Mouse (Mus musculus) frontal cortex, postnatal 14 days (tissue): ENCODE results near the gene Olfr120.
"Not testable (repeated sequence)": the region's sequence is repeated elsewhere in the genome, so short reads cannot be mapped to it uniquely, and the experiment has no call there.

Experiments
- DNase-seq, 2 experiments: peaks; one replicate each; pipeline ENCODE4 v3.0.0; 2022; ENCODE audit warnings: low spot score in 2 of 2

The Olfr120 gene

GRCm38 (mm10) chr17:37721508-37721907, at the start of gene Olfr120:
TSS of gene Olfr120 (plus strand) at chr17:37721808.
- DNase-seq, result no peak

- DNase-seq, result not testable (repeated sequence)
Observed at GRCm38 (mm10) chr17:37696264-37696663, 25.3 kb upstream of the Olfr120 start, which contains the start of gene Olfr119. TSS of gene Olfr119 (plus strand) at chr17:37696564.

- DNase-seq, result no peak
Observed at GRCm38 (mm10) chr17:37738070-37738469, 16.5 kb downstream of the Olfr120 start.

- no peak for DNase-seq
Observed at GRCm38 (mm10) chr17:37768307-37768706, 46.7 kb downstream of the Olfr120 start, which contains the start of gene Olfr122. TSS of gene Olfr122 (plus strand) at chr17:37768607.
